Mouse (Mus musculus): ENCODE measurements around the gene Wdr89. TPM values are rescaled to one million over a fixed set of nuclear protein-coding genes. Genes with fewer than 3 reads are reported as not detected.
A peak's percentile ranks its signal among the peaks of the same experiment; 100 is the strongest.
"Not testable (repeated sequence)": the region's sequence is repeated elsewhere in the genome, so short reads cannot be mapped to it uniquely, and the experiment has no call there.

Wdr89 gene
- polyA plus RNA-seq (2017; shearing (Covaris generic)): 10 to 100 TPM; 18.1 to 24.9 TPM

DNA sequence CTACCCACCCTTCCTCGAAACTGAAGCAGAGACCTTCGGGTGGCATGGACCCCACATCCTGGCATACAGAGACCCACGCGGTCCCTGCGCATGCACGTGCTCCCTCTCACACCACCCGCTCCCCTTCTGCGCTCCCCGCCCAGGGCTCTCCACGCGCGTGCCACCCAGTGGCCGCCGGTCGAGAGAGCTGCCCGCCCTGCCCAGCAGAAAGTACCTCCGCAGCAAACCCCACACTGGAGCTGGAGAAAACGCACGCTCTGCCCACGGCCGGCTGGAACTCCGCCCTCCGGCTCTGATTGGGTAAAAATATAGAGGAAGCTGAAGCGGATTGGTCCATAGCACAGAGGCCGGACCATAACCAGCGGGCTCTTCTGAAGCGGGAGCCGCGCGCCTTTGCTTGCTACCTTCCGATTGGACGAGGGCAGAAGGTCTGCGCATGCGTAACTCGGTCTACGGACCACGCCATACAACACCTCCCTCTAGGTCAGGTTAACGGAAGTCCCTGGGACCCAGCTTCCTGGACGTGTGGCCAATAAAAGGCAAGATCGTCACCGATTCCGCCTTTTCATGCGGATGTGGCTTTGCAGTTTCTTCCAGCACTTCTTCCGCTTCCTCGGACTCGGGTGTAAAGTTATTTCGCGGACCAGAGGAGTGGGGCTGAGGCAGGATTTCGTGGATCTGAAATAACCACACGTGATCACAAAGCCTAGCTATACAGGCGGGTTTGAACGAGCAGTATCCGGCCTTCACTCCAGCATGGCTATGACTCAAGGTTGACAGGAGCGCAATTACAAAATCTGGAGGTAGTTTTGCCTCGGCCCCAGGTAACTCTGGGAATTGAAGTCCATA, at the start of gene Wdr89:
Gene Wdr89, minus strand, starts transcription at position 280 of the 849 bp plus-strand sequence.
- peak; percentile 90 for ATAC-seq

- no peak for ATAC-seq
These were observed 44.3 kb upstream of the Wdr89 start for GRCm38 (mm10) chr12:75713596-75713995.

DNA sequence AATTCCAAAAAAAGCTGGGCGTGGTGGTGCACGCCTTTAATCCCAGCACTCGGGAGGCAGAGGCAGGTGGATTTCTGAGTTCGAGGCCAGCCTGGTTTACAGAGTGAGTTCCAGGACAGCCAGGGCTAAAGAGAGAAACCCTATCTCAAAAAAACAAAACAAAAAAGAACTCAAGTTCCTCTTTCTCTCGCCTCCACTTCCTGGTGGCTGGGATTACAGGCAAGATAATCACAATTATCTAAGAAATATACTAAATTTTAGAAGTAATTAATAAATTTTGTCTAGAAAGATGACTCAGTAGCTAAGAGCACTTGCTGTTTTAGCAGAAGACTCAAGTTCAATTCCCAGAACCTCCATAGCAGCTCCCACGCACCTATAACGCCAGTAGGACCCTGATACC, 43.6 kb upstream of the Wdr89 start:
- ATAC-seq: not testable (repeated sequence)

GRCm38 (mm10) chr12:75710596-75711376, 41.4 kb upstream of the Wdr89 start:
- no peak for ATAC-seq

DNA sequence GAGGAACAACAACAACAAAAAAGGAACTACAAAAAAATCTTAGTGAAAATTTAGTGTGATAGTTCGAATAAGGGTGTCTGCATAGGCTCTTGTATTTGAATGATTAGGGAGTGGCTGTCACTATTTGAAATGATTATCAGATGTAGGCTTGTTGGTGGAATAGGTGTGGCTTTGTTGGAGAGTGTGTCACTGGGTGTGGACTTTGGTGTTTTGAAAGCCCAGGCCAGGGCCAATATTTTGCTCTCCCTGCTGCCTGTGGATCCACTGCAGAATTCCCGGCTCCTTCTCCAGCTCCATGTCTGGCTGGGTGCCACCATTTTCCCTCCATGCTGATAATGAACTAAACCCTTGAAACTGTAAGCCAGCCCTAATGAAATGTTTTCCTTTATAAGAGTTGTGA, 40.2 kb upstream of the Wdr89 start:
- ATAC-seq: no peak

GRCm38 (mm10) chr12:75706670-75707069, 37.3 kb upstream of the Wdr89 start:
- no peak for ATAC-seq

- ATAC-seq: no peak
These were observed 33.4 kb upstream of the Wdr89 start for GRCm38 (mm10) chr12:75702739-75703122.

DNA sequence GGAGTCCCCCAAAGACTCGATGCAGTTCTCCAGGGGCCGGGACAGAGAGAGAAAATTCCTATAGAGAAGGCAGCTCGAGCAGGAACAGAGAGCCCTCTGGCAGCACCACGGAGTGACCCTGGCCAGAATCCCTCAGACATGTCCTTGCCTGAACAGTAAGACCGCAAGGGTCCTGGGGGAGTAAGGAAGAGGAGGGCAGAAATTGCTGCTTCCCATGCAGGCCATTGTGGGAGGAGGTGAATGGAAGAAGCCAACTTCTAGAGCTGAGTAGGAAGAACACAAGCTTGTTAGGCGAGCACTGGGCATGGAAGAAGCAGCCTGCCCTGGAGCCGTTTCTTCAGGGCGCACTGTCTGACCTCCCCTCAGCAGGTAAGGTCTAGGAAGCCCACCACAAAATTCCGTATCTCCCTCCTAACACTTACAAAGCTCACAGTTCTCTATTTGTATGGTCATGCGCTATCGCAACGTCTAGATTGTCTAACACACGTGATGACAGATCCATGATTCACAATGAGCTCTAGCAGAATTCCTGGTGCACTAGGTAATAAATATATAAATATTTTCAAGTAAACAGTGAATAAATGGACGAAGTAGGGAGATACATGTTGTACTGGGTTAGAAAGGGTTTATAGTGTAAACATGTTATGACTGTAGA, 32.9 kb upstream of the Wdr89 start:
- no peak for ATAC-seq

DNA sequence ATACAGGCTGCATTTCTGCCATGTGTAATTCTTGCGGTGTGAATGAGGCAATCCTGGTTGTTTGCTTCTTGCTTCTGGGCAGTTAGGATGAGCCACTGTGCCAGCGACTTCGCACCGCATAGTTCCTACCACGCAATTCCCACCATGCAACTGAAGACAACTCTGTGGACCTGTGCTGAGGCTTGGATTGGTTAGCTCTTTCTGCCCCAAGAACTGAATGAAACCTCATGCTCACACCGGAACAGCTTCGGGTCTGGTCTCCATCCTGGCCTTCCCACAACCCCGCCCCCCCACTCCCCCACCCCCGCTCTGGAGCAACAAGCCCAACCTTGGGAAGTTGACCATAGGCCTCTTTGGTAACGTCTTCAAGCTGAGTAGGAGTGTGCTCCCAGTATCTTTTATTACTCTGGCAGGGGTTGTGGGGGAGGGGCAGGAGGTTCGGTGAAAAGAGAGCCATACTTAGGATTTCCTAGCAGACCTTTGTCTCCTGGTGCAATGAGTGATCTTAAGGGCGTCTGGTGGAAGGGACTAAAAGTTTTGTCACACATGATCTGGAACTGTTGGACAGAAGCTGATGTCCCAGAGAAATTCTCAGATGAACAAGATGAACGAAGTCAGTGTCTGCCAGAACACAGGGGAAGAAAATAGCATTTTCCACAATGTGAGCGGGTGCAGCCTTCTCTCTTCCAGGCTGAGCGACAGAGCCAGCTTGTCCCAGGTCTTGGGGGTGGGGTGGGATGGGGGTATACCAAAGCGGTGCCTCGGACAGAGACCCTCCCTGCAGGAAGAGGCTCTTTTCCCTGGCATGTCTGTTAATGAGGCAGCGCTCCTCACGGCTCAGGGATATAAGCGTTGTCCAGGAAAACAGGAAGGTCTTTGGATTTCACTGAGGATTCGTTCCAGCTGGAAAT, 32.1 kb upstream of the Wdr89 start:
- no peak for ATAC-seq

DNA sequence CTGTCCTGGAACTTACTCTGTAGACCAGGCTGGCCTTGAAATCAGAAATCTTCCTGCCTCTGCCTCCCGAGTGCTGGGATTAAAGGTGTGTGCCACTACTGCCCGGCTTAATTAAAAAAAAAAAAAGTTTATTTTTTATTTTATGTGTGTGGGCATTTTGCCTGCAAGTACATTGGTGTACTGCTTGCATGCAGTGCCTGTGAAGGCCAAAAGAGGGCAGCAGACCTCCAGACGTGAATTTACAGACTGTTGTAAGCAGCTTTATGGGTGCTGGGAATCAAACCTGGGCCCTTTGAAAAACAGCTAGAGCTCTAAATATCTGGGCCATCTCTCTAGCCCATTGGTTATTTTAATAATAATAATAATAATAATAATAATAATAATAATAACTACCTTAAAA, 29.4 kb upstream of the Wdr89 start:
- ATAC-seq: no peak

- not testable (repeated sequence) for ATAC-seq
These were observed 26.5 kb upstream of the Wdr89 start for GRCm38 (mm10) chr12:75695845-75696244.

DNA sequence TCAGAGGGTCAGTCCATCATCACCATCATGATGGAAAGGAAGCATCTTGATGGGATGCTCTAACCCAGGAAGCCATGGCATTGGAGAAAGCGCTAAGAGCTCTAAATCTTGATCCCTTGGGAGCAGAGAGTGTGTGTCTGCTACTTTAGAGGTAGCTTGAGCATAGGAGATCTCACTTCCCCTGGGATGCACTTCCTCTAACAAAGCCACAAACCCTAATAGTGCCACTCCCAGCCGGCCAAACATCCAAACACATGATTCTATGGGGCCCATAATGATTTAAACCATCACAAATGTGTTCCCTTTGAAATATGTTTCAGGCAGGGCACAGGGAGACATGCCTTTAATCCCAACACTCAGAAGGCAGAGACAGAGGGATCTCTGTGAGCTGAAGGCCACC, 19.7 kb upstream of the Wdr89 start:
- no peak for ATAC-seq

- no peak for ATAC-seq
These were observed 18.0 kb upstream of the Wdr89 start for GRCm38 (mm10) chr12:75687314-75687713.

DNA sequence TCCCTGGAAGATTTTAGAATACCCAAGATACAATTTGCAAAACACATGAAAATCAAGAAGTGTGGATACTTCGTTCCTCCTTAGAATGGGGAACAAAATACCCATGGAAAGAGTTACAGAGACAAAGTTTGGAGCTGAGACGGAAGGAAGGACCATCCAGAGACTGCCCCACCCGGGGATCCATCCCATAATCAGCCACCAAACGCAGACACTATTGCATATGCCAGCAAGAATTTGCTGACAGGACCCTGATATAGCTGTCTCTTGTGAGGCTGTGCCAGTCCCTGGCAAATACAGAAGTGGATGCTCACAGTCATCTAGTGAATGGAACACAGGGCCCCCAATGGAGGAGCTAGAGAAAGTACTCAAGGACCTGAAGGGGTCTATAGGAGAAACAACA, 14.7 kb upstream of the Wdr89 start:
- not testable (repeated sequence) for ATAC-seq

- no peak for ATAC-seq
These were observed 14.3 kb upstream of the Wdr89 start for GRCm38 (mm10) chr12:75683598-75683997.

GRCm38 (mm10) chr12:75682842-75683241, 13.5 kb upstream of the Wdr89 start:
- ATAC-seq: no peak

DNA sequence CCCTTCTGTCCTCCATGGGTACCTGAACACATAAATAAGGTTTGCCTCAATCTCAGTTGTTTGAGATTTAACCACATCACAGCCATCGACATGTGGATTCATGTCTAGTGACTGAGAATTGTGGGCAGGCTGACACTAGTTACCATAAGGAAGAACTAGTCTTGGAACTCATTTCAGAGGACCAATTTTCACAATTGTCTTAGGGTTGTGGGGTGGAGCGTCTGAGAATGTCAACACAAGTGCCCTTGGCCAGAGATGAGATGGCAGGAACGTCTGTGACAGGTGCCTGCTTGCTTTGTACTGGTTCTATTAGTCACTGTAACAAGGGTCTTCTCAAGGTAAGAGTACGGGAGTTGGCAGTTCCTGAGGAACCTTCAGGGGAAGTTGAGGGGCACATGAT, 11.8 kb upstream of the Wdr89 start:
- no peak for ATAC-seq

- ATAC-seq: no peak
These were observed 9.1 kb upstream of the Wdr89 start for GRCm38 (mm10) chr12:75678393-75678792.

DNA sequence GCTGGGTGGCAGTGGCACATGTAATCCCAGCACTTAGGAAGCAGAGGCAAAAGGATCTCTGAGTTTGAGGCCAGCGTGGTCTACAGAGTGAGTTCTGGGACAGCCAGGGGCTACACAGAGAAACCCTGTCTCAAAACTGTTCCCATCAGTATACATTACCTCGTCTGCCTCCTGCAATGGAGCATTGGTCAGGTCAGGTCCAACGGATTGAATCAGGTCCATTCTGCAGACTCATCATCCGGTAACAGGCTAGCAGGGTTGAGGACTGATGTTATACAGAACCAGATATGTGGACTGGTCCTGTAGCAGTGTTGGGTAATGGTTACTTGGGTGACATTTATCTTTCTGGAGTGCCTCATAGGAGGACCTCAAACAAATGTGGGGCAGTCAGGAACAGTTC, 3.3 kb upstream of the Wdr89 start:
- no peak for ATAC-seq

GRCm38 (mm10) chr12:75671759-75672315, 2.5 kb upstream of the Wdr89 start:
- no peak for ATAC-seq

DNA sequence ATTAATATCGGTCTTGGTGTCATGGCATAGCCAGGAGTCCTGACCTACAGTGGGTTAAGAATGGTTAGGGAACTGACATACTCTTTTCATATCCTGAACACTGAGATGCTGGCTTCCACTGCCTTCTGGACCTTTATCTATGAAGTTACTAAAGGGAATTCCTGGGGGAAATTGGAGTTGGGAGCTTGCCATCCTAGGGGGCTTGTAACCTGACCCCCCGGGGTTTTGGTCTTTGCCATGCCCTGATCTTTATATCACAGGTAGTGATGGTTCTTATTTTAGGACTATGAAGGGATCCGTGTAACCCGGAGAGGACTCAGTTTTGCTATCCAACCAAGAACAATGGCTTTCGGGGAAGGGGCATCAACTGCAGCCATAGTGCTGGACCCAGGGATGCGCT, 1.3 kb upstream of the Wdr89 start:
- no peak for ATAC-seq

- ATAC-seq: peak; percentile 1
These were observed 450 bp downstream of the Wdr89 start for GRCm38 (mm10) chr12:75668916-75669257.
